Mouse (Mus musculus) heart, embryonic 13.5 days (tissue): ENCODE measurements around the gene Dbnl. TPM values are rescaled to one million over a fixed set of nuclear protein-coding genes. Genes with fewer than 3 reads are reported as not detected.
A peak's percentile ranks its signal among the peaks of the same experiment; 100 is the strongest.

Source experiments
- ATAC-seq: fragments of 200-750 bp; cut with Nextera tagmentation; 2 replicates; pipeline ENCODE4 v1.8.0; 2017; ENCODE audit warnings: moderate TSS enrichment; ENCODE audit not compliant: insufficient number of reproducible peaks, low FRiP score, low TSS enrichment; ENCODE audit errors: extremely low read depth
- H3K27ac ChIP-seq: fragments of 300-500 bp; sonication (generic); replicated peaks from 2 replicates; pipeline ENCODE4 v1.5.1; 2015; ENCODE audit warnings: moderate library complexity, mild to moderate bottlenecking, inconsistent platforms
- H3K27me3 ChIP-seq: fragments of 300-500 bp; sonication (generic); replicated peaks from 2 replicates; pipeline ENCODE4 v1.6.1; 2015; ENCODE audit warnings: mild to moderate bottlenecking, inconsistent platforms
- H3K36me3 ChIP-seq: fragments of 300-500 bp; sonication (generic); 2 replicates; pipeline ENCODE4 v1.6.1; 2015; ENCODE audit warnings: mild to moderate bottlenecking, inconsistent platforms
- H3K4me1 ChIP-seq: fragments of 300-500 bp; sonication (generic); 2 replicates; pipeline ENCODE4 v1.6.1; 2015; ENCODE audit warnings: inconsistent platforms
- H3K4me2 ChIP-seq: fragments of 300-500 bp; sonication (generic); 2 replicates; pipeline ENCODE4 v1.6.1; 2015; ENCODE audit warnings: inconsistent platforms, mild to moderate bottlenecking, moderate library complexity
- H3K4me3 ChIP-seq: fragments of 300-500 bp; sonication (generic); 2 replicates; pipeline ENCODE4 v1.5.1; 2015; ENCODE audit warnings: moderate library complexity, mild to moderate bottlenecking, inconsistent platforms
- H3K9ac ChIP-seq: fragments of 300-500 bp; sonication (generic); 2 replicates; pipeline ENCODE4 v1.6.1; 2015; ENCODE audit warnings: inconsistent platforms, mild to moderate bottlenecking, moderate library complexity
- H3K9me3 ChIP-seq: fragments of 300-500 bp; sonication (generic); 2 replicates; pipeline ENCODE4 v1.6.1; 2016; ENCODE audit warnings: inconsistent platforms
- WGBS: fragments of 180-500 bp; shearing (Covaris S2); methylation state at CpG from one replicate; pipeline ENCODE4 v1.1.7; 2015; ENCODE audit warnings: mixed read lengths; 5-methylcytosine and 5-hydroxymethylcytosine counted together
- polyA plus RNA-seq: library from polyadenylated mRNA; unstranded; fragments of >200 nt; fragmentation: Nextera tagmentation; extraction: Ambion mirVana; gene quantifications from 2 replicates; pipeline ENCODE4 v1.2.1, GENCODE M21; 2015

The Dbnl gene
- polyA plus RNA-seq = 85.7 and 86.0 TPM in 2 replicates

DNA sequence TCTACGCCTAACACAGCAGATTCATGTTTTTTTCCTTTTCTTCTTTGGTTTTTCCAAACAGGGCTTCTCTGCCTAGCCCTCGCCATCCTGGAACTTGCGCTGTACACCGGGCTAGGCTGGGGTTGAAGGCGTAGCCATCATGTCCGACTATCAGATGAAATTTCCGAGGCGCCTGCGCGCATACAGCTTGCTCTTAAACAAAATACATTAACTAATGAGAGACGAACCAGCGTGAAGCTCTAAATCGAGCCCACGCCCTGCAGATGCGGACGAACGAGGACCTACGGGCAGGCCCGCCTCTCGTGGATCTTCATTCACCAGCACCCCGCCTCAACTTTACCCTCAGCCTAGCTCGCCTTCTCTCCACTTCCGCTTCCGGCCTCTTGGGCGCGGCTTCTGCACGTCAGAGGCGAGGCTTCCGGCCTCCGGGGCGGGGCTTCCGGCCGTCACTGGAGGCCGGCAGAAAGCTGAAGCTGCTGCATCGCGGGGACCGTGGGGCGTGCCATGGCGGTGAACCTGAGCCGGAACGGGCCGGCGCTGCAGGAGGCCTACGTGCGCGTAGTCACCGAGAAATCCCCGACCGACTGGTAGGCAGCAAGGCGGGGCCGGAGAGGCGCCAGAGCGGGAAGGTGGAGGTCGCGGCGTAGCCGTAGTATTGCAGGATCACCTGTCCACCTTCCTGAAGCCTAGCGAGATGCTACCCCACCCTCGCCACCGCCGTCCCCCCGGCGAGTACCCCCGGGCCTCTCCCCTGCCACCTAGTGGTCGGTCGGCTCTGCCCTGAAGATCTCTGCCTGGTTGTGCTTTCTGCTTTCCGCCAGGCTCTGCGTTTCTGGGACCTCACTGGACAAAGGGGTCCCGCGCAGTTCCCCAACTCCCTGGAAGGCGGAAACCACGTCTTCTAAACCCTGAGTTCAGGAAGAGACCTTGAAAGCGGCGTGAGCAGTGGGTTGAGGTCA is at the start of gene Dbnl:
TSS of gene Dbnl (plus strand) at position 433 of the 959 bp plus-strand sequence.
- ATAC-seq = peak; percentile 94
- H3K27me3 ChIP-seq = no peaks in the 10 kb centered on the region
- H3K9ac ChIP-seq = peak within 1 kb of the TSS; percentile 94
- under 1% methylated on average over 72 of the region's 74 CpGs for WGBS
- H3K36me3 ChIP-seq = peaks cover 38% of the 10 kb centered on the region
- H3K4me3 ChIP-seq = peak within 1 kb of the TSS; percentile 90
- H3K9me3 ChIP-seq = no peaks in the 10 kb centered on the region
- H3K4me1 ChIP-seq = peaks cover 25% of the 10 kb centered on the region
- peak within 1 kb of the TSS; percentile 95 for H3K27ac ChIP-seq
- peak within 1 kb of the TSS; percentile 95 for H3K4me2 ChIP-seq

DNA sequence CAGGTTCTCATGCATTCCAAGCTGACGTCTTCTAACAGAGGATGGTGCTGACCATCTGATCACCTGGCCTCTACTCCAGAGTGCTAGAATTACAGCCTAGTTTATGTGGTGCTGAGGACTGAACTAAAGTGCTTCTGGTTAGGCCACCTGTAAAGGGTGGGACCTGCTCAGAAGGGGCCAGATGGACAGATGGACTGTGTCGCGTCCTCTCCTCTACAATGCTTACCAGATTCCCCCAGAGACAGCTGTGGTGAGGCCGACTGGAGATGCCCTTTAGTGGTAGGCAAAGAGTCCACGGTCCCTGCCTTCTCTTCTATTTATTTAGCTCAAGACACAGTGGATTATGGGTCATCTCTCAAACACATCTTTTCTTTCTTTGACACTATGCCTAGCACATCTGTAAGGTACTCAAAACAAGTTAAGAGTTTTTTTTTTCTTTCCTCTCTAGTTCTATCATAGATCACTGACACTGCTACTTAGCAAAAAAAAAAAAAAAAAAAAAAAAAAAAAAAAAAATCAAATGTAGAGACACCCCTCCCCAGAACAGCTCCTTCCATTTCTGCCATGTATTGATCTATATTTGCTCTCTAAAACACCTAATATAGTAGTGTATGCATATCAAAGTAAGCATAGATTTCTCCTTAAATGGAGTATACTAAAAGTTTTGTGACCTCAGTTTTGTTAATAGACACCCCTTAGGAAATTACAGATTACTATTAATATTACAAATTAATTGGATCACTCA is 49.2 kb upstream of the Dbnl start:
- H3K4me1 ChIP-seq = peaks cover 56% of the 10 kb centered on the region
- peak overlapping the region; percentile 6; the same call in 1 of the 2 replicates for H3K4me3 ChIP-seq
- no peaks in the 10 kb centered on the region for H3K9me3 ChIP-seq
- peak overlapping the region; percentile 52 for H3K9ac ChIP-seq
- 62% methylated on average over 5 of the region's 5 CpGs for WGBS
- ATAC-seq = no peak
- peak overlapping the region; percentile 65 for H3K27ac ChIP-seq
- H3K4me2 ChIP-seq = peak overlapping the region; percentile 42
- no peaks in the 10 kb centered on the region for H3K27me3 ChIP-seq
- 0 out of 2 replicates have a peak, but pooled peaks cover 3% of the 10 kb centered on the region for H3K36me3 ChIP-seq

DNA sequence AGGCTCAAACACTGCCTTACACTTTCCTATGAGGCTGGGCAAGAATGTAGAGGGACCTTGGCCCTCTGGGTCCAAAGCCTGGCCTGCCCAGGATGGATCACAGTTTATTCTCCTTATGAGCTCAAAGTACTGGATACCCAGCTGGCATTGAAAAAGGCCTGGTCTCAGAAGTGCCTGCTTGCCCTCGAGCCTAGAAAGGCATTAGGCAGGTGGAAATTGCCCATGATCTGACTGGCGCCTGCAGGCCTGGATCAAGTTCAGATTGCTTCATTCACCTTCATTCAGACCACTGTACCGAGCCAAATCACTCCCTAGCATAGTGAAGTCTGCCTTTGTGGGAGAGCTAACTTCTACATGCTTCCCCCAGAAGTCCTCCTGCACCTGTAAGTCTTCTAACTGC is 48.4 kb upstream of the Dbnl start:
- Histone ChIP-seq H3K4me1 (peaks cover 48% of the 10 kb centered on the region), H3K27me3 (no peaks in the 10 kb centered on the region), H3K9ac (peak overlapping the region; percentile 99), H3K27ac (peak overlapping the region; percentile 97), H3K4me3 (peak overlapping the region; percentile 97), H3K9me3 (no peaks in the 10 kb centered on the region), H3K36me3 (0 out of 2 replicates have a peak, but pooled peaks cover 1% of the 10 kb centered on the region), H3K4me2 (peak overlapping the region; percentile 88)
- 49% methylated on average over 3 of the region's 3 CpGs for WGBS
- no peak for ATAC-seq

DNA sequence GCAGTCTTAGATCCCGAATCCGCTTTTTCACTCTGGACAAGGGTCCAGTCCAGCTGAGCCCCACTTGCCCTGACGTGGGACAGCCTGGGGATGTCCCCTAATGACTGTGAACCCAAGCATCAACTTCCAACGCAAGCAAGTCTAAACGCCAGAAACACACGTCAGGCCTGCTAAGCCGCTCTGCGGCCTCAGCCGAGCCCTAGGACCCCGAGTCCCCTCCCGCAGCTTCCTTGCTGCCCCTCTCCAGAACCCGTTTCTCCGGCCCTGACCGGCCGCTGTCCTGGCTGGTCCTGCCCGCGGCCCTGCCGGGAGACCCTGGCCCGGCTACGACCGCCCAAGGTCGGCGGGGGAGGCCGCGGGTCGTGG is 47.7 kb upstream of the Dbnl start:
- WGBS = under 1% methylated on average over 26 of the region's 26 CpGs
- Histone ChIP-seq H3K9ac (peak overlapping the region; percentile 99), H3K27me3 (no peaks in the 10 kb centered on the region), H3K27ac (peak overlapping the region; percentile 97), H3K4me3 (peak overlapping the region; percentile 97), H3K36me3 (no peaks in the 10 kb centered on the region), H3K4me1 (peaks cover 41% of the 10 kb centered on the region), H3K4me2 (peak overlapping the region; percentile 88), H3K9me3 (no peaks in the 10 kb centered on the region)
- peak; percentile 41; the same call in 1 of the 2 replicates for ATAC-seq

DNA sequence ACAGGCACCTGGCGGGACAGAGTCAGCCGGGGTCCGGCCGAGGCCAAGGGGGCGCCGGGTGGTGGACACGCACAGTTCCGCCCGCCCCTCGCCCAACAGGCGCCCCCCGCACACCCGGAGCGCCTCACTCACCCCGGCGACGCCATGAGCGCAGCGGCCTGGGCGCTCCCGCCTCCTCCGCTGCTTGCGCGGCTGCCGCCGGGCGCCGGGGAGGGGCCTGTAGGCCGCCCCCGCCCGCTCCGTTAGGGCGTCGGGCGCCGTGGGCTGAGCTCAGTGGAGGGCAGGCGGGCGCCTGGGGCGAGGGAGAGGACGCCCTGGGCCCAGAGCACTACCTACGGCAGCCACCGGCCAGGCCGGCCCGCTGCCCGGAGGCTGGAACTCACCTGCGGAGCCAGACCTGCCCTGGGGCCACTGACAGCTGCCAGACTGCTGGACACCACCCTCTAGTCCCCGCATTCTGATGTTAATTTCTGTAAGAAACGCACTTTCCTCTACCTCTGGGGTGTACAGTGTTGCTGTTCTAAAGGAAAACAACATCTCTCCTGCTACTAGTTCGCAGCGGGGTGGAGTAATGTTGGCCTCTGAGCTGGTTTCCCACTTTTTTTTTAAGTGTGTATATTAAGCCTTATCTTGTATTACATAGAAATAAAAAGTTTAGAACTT is 47.2 kb upstream of the Dbnl start:
- peak overlapping the region; percentile 97 for H3K4me3 ChIP-seq
- H3K27me3 ChIP-seq = no peaks in the 10 kb centered on the region
- ATAC-seq = peak; percentile 90
- H3K4me1 ChIP-seq = peaks cover 40% of the 10 kb centered on the region
- peak overlapping the region; percentile 88 for H3K4me2 ChIP-seq
- no peaks in the 10 kb centered on the region for H3K9me3 ChIP-seq
- H3K36me3 ChIP-seq = no peaks in the 10 kb centered on the region
- peak overlapping the region; percentile 97 for H3K27ac ChIP-seq
- WGBS = under 1% methylated on average over 43 of the region's 50 CpGs
- H3K9ac ChIP-seq = peak overlapping the region; percentile 99

DNA sequence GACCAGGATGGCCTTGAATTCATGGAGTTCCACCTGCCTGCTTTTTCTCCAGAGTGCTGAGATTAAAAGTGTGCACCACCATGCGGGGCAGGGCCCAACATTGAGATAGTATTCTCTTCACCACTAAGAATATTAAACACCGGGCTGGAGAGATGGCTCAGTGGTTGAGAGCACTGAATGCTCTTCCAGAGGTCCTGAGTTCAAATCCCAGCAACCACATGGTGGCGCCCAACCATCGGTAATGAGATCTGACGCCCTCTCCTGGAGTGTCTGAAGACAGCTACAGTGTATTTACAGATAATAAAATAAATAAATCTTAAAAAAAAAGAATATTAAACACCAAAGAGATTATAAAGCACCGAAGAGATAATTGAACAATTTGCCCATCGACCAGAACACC is 46.2 kb upstream of the Dbnl start:
- ATAC-seq = no peak
- H3K9ac ChIP-seq = no peak overlapping the region
- H3K9me3 ChIP-seq = 0 out of 2 replicates have a peak, but pooled peaks cover 3% of the 10 kb centered on the region
- H3K4me2 ChIP-seq = peak overlapping the region; percentile 88; the same call in 1 of the 2 replicates
- 67% methylated on average over 7 of the region's 7 CpGs for WGBS
- no peak overlapping the region for H3K4me3 ChIP-seq
- H3K27ac ChIP-seq = no peak overlapping the region
- H3K36me3 ChIP-seq = no peaks in the 10 kb centered on the region
- H3K4me1 ChIP-seq = peaks cover 37% of the 10 kb centered on the region
- H3K27me3 ChIP-seq = no peaks in the 10 kb centered on the region

DNA sequence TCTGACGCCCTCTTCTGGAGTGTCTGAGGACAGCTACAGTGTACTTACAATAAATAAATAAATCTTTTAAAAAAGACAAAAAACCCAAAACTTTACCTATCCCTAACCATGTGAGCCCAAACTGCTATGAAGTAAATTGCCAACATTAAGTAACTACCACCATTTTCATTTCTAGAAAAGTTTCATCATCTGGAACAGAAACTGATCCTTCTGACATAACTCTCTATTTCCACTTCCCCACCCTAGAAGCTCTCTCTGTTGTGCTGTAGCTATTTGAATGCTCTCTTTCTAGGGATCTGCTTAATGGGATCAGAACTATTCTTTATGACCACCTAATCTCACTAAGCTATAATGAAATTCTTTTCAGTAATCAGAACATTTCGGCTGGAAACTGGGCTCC is 43.3 kb upstream of the Dbnl start:
- Histone ChIP-seq H3K27me3 (no peaks in the 10 kb centered on the region), H3K9me3 (0 out of 2 replicates have a peak, but pooled peaks cover 3% of the 10 kb centered on the region), H3K4me1 (peaks cover 13% of the 10 kb centered on the region), H3K27ac (no peak overlapping the region), H3K9ac (no peak overlapping the region), H3K4me2 (no peak overlapping the region), H3K4me3 (no peak overlapping the region), H3K36me3 (0 out of 2 replicates have a peak, but pooled peaks cover 3% of the 10 kb centered on the region)
- 66% methylated on average over 2 of the region's 2 CpGs for WGBS
- ATAC-seq = no peak

DNA sequence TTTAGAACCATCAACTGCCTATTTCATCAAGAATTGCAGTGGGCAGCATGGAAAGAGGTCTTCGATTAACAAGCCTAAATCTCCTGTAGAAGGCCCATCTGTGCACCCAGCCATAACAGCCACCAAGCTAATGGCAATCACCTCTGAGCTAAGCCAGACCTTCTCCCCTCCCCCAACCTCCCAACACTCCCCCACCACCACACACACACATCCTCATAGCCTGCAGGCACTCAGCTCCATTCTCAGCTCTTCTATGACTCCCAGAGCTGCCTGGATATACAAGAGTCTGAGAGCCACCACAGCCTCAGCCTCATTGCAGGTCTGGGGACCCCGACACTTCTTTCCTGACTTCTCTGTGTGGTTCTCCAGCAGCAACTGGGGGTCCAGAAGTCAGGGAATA is 34.5 kb upstream of the Dbnl start:
- H3K27ac ChIP-seq = no peak overlapping the region
- WGBS = 82% methylated on average over 2 of the region's 2 CpGs

DNA sequence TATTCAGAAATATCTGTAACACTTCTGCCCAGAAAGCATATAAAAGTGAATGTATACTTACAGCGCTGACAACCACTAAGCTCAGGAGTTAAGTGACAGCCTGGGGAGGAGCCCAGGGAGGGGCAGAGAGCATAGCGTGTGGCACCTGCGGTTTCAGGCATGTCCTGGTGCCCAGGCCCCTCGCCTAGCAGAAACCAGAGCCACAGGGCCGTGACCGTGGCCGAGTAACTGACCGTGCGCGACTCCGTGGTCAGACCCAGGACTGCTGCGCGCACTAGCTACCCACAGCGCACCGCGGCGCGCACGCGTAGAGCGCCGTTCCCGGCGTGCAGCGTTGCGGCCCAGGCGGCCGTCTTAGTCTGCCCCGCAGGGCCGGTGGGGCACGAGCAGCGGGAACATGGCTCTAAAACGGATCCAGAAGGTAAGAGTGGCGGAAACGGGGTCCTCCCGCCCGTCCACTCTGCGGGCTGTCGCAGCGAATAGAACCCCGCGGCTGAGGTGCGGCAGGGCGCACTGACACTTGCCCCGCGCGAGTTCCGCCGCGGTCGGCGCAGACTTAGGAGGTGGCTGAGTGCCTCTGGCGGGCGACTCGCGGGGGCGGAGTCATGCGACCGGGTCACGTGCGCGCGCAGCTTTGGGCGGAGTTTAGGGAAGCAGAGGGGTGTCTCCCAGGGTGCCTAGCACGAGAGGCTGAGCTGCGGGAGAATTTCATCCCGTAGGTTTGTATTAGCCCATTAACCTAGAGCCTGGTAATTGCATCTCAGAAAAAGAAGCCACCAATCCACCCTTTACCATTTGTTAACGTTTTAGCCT is 26.3 kb upstream of the Dbnl start, which contains the start of gene Urgcp:
TSS of gene Urgcp (minus strand) at position 557 of the 813 bp plus-strand sequence.
- Histone ChIP-seq H3K4me2 (peak within 1 kb of the TSS; percentile 85), H3K27me3 (no peaks in the 10 kb centered on the region), H3K36me3 (peaks cover 12% of the 10 kb centered on the region), H3K4me3 (peak within 1 kb of the TSS; percentile 77), H3K27ac (peak within 1 kb of the TSS; percentile 97), H3K9me3 (no peaks in the 10 kb centered on the region), H3K4me1 (peaks cover 23% of the 10 kb centered on the region), H3K9ac (peak within 1 kb of the TSS; percentile 94)
- under 1% methylated on average over 68 of the region's 68 CpGs for WGBS
- peak; percentile 98 for ATAC-seq

More for the DNA sequence above, 34.5 kb upstream of the Dbnl start:
- ATAC-seq = no peak
- Histone ChIP-seq H3K4me2 (no peak overlapping the region), H3K4me3 (no peak overlapping the region), H3K36me3 (peaks cover 42% of the 10 kb centered on the region), H3K9ac (no peak overlapping the region), H3K9me3 (peaks cover 18% of the 10 kb centered on the region), H3K4me1 (0 out of 2 replicates have a peak, but pooled peaks cover 3% of the 10 kb centered on the region), H3K27me3 (no peaks in the 10 kb centered on the region)

DNA sequence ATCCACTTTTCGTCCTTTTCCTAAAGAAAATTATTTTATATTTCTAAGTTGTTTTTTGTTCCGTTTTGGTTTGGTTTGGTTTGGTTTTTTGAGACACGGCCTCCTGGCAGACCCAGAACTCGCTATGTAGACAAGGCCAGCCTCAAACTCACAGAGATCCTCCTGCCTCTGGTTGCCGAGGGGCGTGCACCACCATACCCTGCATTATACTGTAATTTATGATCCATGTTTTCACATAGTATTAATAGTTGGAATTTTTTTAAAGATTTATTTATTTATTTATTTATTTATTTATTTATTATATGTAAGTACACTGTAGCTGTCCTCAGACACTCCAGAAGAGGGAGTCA is 25.7 kb upstream of the Dbnl start:
- no peak for ATAC-seq
- peak overlapping the region; percentile 94 for H3K9ac ChIP-seq
- peak overlapping the region; percentile 77 for H3K4me3 ChIP-seq
- peak overlapping the region; percentile 85 for H3K4me2 ChIP-seq
- H3K36me3 ChIP-seq = peaks cover 12% of the 10 kb centered on the region
- WGBS = 16% methylated on average over 6 of the region's 6 CpGs
- peak overlapping the region; percentile 97 for H3K27ac ChIP-seq
- no peaks in the 10 kb centered on the region for H3K9me3 ChIP-seq
- H3K4me1 ChIP-seq = peaks cover 23% of the 10 kb centered on the region
- no peaks in the 10 kb centered on the region for H3K27me3 ChIP-seq
